Mouse (Mus musculus) forebrain, embryonic 13.5 days (tissue): ENCODE data around the gene Eif4a2. TPM values are rescaled to one million over a fixed set of nuclear protein-coding genes. Genes with fewer than 3 reads are reported as not detected.
A peak's percentile ranks its signal among the peaks of the same experiment; 100 is the strongest.
"Not testable (repeated sequence)": the region's sequence is repeated elsewhere in the genome, so short reads cannot be mapped to it uniquely, and the experiment has no call there.

Source experiments
- ATAC-seq: fragments of 200-750 bp; cut with Nextera tagmentation; 2 replicates; pipeline ENCODE4 v1.8.0; 2017
- H3K27ac ChIP-seq: fragments of 300-500 bp; sonication (generic); 2 replicates; pipeline ENCODE4 v1.5.1; 2015; ENCODE audit warnings: inconsistent platforms, mild to moderate bottlenecking, moderate library complexity
- H3K27me3 ChIP-seq: fragments of 300-500 bp; sonication (generic); 2 replicates; pipeline ENCODE4 v1.6.1; 2015; ENCODE audit warnings: mild to moderate bottlenecking, inconsistent platforms
- H3K36me3 ChIP-seq: fragments of 300-500 bp; sonication (generic); 2 replicates; pipeline ENCODE4 v1.6.1; 2015; ENCODE audit warnings: mild to moderate bottlenecking, inconsistent platforms; ENCODE audit not compliant: poor library complexity, severe bottlenecking
- H3K4me1 ChIP-seq: fragments of 300-500 bp; sonication (generic); 2 replicates; pipeline ENCODE4 v1.6.1; 2015; ENCODE audit warnings: inconsistent platforms
- H3K4me2 ChIP-seq: fragments of 300-500 bp; sonication (generic); 2 replicates; pipeline ENCODE4 v1.6.1; 2015; ENCODE audit warnings: inconsistent platforms, mild to moderate bottlenecking, moderate library complexity
- H3K4me3 ChIP-seq: fragments of 300-500 bp; sonication (generic); 2 replicates; pipeline ENCODE4 v1.5.1; 2015; ENCODE audit warnings: mild to moderate bottlenecking, inconsistent platforms
- H3K9ac ChIP-seq: fragments of 300-500 bp; sonication (generic); 2 replicates; pipeline ENCODE4 v1.6.1; 2015; ENCODE audit warnings: mild to moderate bottlenecking, inconsistent platforms
- H3K9me3 ChIP-seq: fragments of 300-500 bp; sonication (generic); replicated peaks from 2 replicates; pipeline ENCODE4 v1.6.1; 2016; ENCODE audit warnings: inconsistent platforms
- WGBS: fragments of 180-500 bp; shearing (Covaris S2); methylation state at CpG from one replicate; pipeline ENCODE4 v1.1.7; 2015; 5-methylcytosine and 5-hydroxymethylcytosine counted together
- polyA plus RNA-seq: library from polyadenylated mRNA; unstranded; fragments of >200 nt; fragmentation: Nextera tagmentation; extraction: Ambion mirVana; gene quantifications from 2 replicates; pipeline ENCODE4 v1.2.1, GENCODE M21; 2015

Gene Eif4a2
- polyA plus RNA-seq, 1 experiment from 2014 or later, result 229 TPM

DNA sequence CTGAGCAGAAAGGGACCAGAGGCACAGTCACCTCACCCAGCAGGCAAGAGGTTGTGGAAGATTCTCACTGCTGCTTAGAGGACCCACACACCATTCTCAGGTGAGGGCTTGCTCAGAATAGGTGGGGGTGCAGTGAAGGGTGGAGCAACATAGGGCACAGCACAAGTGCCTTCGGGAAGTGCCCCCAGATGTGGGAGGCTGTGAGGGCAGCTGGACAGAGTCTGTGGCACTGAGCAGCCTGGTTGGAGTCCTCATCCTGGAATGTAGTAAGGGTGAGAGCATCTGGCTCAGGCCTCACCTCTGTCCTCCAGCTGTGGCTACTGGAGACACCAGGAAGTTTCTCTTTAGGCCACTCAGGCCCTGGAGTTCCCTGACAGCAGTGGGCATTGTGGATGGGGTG, 10.4 kb upstream of the Eif4a2 start:
- H3K9ac ChIP-seq, H3K4me2 ChIP-seq, H3K36me3 ChIP-seq, H3K4me3 ChIP-seq, H3K9me3 ChIP-seq, H3K27ac ChIP-seq: not testable (repeated sequence)
- 0 out of 2 replicates have a peak, but pooled peaks have one; percentile 6 for ATAC-seq
- peaks cover 12% of the 10 kb centered on the region for H3K27me3 ChIP-seq
- peaks cover 10% of the 10 kb centered on the region for H3K4me1 ChIP-seq
- WGBS, result 90% methylated on average over 1 of the region's 1 CpGs

- not testable (repeated sequence) for H3K27ac ChIP-seq, H3K9ac ChIP-seq, H3K4me3 ChIP-seq, H3K36me3 ChIP-seq, H3K9me3 ChIP-seq, H3K4me2 ChIP-seq
- H3K4me1 ChIP-seq, result peaks cover 11% of the 10 kb centered on the region
- ATAC-seq, result peak; percentile 79
- 84% methylated on average over 8 of the region's 8 CpGs for WGBS
- H3K27me3 ChIP-seq, result peaks cover 15% of the 10 kb centered on the region
Observed at GRCm38 (mm10) chr16:23097290-23098104, 9.7 kb upstream of the Eif4a2 start.

- not testable (repeated sequence) for ATAC-seq, H3K4me2 ChIP-seq, H3K9ac ChIP-seq, H3K9me3 ChIP-seq, H3K27ac ChIP-seq, H3K4me3 ChIP-seq, H3K36me3 ChIP-seq
- Histone ChIP-seq H3K4me1 (peaks cover 16% of the 10 kb centered on the region), H3K27me3 (peaks cover 21% of the 10 kb centered on the region)
- WGBS, result 100% methylated on average over 1 of the region's 1 CpGs
Observed at GRCm38 (mm10) chr16:23098105-23098452, 9.2 kb upstream of the Eif4a2 start.

DNA sequence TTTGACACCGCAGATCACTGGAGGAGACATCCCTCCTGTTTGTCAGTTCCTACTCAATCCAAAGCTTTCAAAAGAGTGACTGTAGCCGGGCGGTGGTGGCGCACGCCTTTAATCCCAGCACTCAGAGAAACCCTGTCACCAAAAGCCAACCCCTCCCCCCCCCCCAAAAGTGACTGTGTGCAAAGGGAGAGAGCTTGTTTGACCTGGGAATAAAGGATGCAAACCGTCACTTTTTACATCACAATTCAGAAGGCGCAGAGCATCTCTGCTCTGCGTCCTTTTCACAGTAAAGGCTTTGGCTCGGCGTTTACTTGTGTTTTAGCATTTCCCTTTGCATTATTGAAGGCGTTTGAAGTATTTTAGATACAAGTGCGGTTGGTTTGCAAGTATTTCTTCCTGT, 7.6 kb upstream of the Eif4a2 start:
- H3K4me1 ChIP-seq, result peaks cover 16% of the 10 kb centered on the region
- no peaks in the 10 kb centered on the region for H3K9me3 ChIP-seq
- WGBS, result 6% methylated on average over 12 of the region's 12 CpGs
- no peak overlapping the region for H3K27ac ChIP-seq
- ATAC-seq, result no peak
- peak overlapping the region; percentile 62 for H3K4me2 ChIP-seq
- no peaks in the 10 kb centered on the region for H3K36me3 ChIP-seq
- peaks cover 21% of the 10 kb centered on the region for H3K27me3 ChIP-seq
- H3K4me3 ChIP-seq, result peak overlapping the region; percentile 35
- H3K9ac ChIP-seq, result peak overlapping the region; percentile 58

DNA sequence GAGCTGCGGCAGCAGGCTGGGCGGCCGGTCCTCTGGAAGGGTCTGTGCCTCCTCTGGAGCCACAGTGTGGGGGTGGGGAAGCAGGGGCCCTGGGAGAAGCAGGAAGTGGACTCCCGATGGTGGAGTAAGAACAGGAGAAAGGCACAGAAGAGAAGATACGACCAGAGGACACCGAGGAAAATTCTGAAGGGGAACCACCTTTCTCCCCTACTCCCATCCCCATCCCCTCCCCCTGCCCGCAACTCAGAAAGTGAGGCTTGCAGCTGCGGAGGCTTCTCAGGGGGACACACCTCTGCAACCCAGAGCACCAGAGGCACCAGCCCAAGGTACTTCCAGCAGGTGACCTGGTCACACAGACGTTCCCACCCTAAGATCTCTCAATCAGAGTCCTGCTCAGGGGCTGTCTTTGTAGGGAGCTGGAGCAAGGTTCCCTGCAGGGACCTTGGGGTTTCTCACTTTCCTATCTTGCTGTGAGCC, 7.1 kb upstream of the Eif4a2 start:
- peak; percentile 61; the same call in 1 of the 2 replicates for ATAC-seq
- no peaks in the 10 kb centered on the region for H3K9me3 ChIP-seq
- peak overlapping the region; percentile 58 for H3K9ac ChIP-seq
- H3K4me1 ChIP-seq, result peaks cover 16% of the 10 kb centered on the region
- H3K27ac ChIP-seq, result no peak overlapping the region
- WGBS, result 1% methylated on average over 9 of the region's 9 CpGs
- no peaks in the 10 kb centered on the region for H3K36me3 ChIP-seq
- peaks cover 21% of the 10 kb centered on the region for H3K27me3 ChIP-seq
- H3K4me2 ChIP-seq, result peak overlapping the region; percentile 62
- H3K4me3 ChIP-seq, result peak overlapping the region; percentile 35

DNA sequence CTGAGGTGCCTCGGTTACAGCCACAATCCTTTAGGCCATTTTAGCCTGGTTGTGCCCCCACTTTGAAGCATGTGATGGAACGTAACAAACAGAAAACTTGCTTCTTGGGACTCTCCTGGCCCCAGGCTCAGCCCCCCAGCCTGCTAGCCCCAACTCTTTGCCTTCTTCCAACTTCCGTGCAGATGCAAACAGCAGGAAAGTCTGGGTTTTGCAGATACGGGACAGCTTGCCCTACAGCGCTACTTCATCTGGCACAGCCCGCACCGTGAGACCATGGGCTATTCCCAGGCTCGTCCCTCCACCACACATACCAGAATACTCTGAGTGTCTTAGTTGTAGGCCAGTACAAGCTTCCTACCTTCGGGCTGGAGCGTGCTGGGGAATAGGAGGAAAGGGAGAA, 6.6 kb upstream of the Eif4a2 start:
- Histone ChIP-seq H3K4me1 (peaks cover 16% of the 10 kb centered on the region), H3K36me3 (no peaks in the 10 kb centered on the region), H3K9ac (no peak overlapping the region), H3K9me3 (no peaks in the 10 kb centered on the region), H3K27ac (no peak overlapping the region), H3K27me3 (peaks cover 21% of the 10 kb centered on the region), H3K4me2 (peak overlapping the region; percentile 62), H3K4me3 (peak overlapping the region; percentile 35; the same call in 1 of the 2 replicates)
- no peak for ATAC-seq
- WGBS, result 13% methylated on average over 10 of the region's 10 CpGs

GRCm38 (mm10) chr16:23102340-23103037, 4.8 kb upstream of the Eif4a2 start:
- 13% methylated on average over 15 of the region's 15 CpGs for WGBS
- no peak overlapping the region for H3K27ac ChIP-seq
- no peaks in the 10 kb centered on the region for H3K36me3 ChIP-seq
- H3K4me1 ChIP-seq, result peaks cover 16% of the 10 kb centered on the region
- ATAC-seq, result no peak
- H3K4me2 ChIP-seq, result peak overlapping the region; percentile 51
- H3K9me3 ChIP-seq, result no peaks in the 10 kb centered on the region
- H3K4me3 ChIP-seq, result peak overlapping the region; percentile 13
- H3K9ac ChIP-seq, result peak overlapping the region; percentile 43; the same call in 1 of the 2 replicates
- H3K27me3 ChIP-seq, result peaks cover 21% of the 10 kb centered on the region

DNA sequence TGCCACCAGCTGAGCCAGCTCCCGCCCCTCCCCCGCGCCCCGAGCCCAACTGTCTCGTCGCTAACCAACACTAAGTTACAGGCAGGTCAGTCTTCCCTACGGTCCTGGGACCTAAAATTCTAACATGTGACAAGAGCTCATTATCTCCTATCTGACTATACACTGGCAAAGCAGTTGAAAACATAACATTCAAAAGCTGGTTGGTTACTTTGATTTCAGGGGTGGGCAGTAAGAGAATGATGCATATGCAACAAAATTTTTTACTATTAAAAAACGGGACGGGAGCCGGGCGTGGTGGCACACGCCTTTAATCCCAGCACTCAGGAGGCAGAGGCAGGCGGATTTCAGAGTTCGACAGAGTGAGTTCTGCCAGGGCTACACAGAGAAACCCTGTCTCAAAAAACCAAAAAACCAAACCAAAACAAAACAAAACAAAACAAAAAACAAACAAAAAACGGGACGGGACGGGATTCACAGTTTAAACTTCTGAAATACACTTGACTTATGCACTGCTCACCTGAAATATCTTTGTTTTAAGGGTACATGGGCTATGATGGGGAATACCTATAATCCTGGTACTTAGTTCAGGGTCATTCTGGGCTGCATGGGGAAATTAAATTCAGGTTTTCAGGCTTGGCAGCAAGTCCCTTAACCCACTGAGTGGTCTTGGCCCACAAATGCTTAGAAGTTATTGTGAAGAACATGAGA, 4.1 kb upstream of the Eif4a2 start:
- 42% methylated on average over 17 of the region's 17 CpGs for WGBS
- Histone ChIP-seq H3K4me1 (peaks cover 16% of the 10 kb centered on the region), H3K27me3 (peaks cover 21% of the 10 kb centered on the region), H3K4me3 (peak overlapping the region; percentile 13), H3K9ac (peak overlapping the region; percentile 43; the same call in 1 of the 2 replicates), H3K9me3 (no peaks in the 10 kb centered on the region), H3K27ac (no peak overlapping the region), H3K36me3 (no peaks in the 10 kb centered on the region), H3K4me2 (peak overlapping the region; percentile 51)
- ATAC-seq, result no peak

DNA sequence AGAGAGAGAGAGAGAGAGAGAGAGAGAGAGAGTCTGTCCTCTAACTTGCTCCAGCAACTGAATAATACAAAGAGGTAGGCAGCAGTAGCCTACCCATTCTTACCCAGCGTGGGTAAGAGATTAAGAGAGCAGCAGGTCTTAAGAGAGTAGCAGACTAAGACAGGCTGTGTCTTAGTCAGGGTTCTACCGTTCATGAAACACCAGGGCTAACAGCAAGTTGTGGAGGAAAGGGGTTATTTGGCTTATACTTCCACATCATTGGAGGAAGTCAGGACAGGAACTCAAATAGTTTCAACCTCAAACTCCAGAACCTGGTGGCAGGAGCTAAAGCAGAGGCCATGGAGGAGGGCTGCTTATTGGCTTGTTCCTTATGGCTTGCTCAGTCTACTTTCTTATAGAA, 3.4 kb upstream of the Eif4a2 start:
- no peaks in the 10 kb centered on the region for H3K9me3 ChIP-seq
- peaks cover 21% of the 10 kb centered on the region for H3K27me3 ChIP-seq
- no peak overlapping the region for H3K9ac ChIP-seq
- no peak overlapping the region for H3K4me3 ChIP-seq
- ATAC-seq, result no peak
- H3K27ac ChIP-seq, result no peak overlapping the region
- WGBS, result 51% methylated on average over 2 of the region's 2 CpGs
- H3K36me3 ChIP-seq, result peaks cover 2% of the 10 kb centered on the region; the same call in 1 of the 2 replicates
- H3K4me2 ChIP-seq, result no peak overlapping the region
- peaks cover 18% of the 10 kb centered on the region for H3K4me1 ChIP-seq

- H3K9me3 ChIP-seq, result no peaks in the 10 kb centered on the region
- no peak overlapping the region for H3K9ac ChIP-seq
- H3K36me3 ChIP-seq, result peaks cover 23% of the 10 kb centered on the region
- no peak for ATAC-seq
- H3K4me3 ChIP-seq, result no peak overlapping the region
- WGBS, result 80% methylated on average over 7 of the region's 7 CpGs
- no peak overlapping the region for H3K4me2 ChIP-seq
- H3K27ac ChIP-seq, result no peak overlapping the region
- peaks cover 26% of the 10 kb centered on the region for H3K4me1 ChIP-seq
- peaks cover 9% of the 10 kb centered on the region for H3K27me3 ChIP-seq
Observed at GRCm38 (mm10) chr16:23106121-23106520, 1.1 kb upstream of the Eif4a2 start.

DNA sequence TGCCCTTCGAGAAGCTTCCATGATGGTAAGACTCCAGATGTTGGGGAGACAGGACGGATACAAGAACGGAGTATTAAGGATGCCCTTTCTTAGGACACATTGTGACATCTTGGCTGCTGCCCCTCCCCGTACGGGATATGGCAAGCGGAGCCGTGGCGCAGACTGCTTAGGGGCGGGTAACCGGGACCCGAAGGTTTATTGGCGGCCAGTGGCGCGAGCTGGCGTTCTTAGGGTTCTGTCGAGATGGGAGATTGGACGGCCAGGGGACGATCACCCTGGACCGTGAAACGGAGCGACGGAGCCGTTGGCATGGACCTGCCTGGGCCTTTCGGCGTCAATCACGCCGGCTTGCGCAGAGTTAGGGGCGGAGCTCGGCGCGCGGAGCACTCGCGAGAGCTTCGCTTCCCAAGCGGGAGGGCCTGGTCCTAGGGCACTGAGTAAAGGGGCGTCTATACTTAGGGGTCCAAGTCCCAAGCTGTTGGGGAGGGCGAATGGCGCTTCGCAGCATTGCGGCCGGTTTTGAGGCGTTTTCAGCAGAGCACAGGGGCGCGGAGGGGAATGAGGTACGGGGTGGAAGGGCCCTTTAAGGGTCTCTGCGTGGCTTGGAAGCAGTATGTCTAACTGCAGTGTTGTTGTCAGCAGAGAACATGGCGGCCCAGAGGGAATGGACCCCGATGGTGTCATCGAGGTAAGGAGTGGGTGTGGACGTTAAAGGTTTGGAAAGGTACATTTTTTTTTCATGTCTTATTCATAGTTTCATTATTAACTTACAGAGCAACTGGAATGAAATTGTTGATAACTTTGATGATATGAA, 909 bp downstream of the Eif4a2 start:
- H3K4me3 ChIP-seq, result peak overlapping the region; percentile 98
- no peaks in the 10 kb centered on the region for H3K9me3 ChIP-seq
- WGBS, result under 1% methylated on average over 52 of the region's 52 CpGs
- peaks cover 43% of the 10 kb centered on the region for H3K36me3 ChIP-seq
- ATAC-seq, result peak; percentile 93
- H3K27ac ChIP-seq, result peak overlapping the region; percentile 94
- peak overlapping the region; percentile 100 for H3K9ac ChIP-seq
- peak overlapping the region; percentile 87 for H3K4me2 ChIP-seq
- H3K27me3 ChIP-seq, result no peaks in the 10 kb centered on the region
- peaks cover 33% of the 10 kb centered on the region for H3K4me1 ChIP-seq
